Mouse (Mus musculus): ENCODE data around the gene Foxa2. TPM values are rescaled to one million over a fixed set of nuclear protein-coding genes. Genes with fewer than 3 reads are reported as not detected.

Gene Foxa2
- polyA plus RNA-seq, 1 experiment from 2014 or later = 0.75 TPM

DNA sequence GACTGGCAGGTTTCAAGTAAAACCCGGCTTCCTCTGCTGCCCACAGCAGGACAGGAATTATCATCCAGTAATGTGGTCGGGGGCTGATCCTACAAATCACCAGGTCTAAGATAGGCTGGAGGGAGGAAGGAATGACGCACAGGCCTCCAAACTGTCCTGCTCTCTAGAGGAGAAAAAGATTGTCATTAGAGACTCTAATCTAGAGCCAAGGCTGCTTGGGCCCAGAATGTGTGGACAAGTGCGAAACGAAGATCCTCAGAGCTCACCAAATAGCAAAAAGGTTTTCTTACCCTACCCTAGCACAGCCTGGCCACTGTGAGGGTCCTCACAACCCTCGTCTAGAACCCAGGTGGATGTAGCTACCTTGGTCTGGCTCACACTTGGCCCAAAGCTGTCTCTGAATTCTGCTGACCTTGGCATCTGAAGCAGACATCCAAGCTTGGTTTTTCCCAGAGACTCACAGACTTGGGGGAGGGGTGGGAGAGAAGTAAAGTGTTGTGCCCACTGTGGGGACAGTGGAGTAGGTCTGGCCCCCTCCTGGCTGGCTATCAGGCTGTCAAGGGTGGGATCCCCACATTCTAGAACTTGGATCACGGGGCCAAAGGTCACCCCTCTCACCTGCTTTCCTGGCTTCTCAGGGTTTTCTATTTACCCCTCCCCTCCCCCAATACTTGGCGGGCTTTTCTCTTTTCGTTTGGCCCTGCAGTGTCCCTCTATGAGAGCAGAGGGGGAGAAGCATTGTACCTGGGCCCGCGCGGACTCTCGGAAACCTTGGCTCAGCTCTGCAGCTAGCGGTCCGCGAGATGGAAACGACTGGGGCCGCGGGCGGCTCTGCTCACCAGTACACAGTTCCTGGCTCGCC lies 16.8 kb downstream of the Foxa2 start:
- Histone ChIP-seq H3K9ac (ENCODE audit: low read depth, low read length) (no peak overlapping the region), H3K4me1 (ENCODE audit: control insufficient read depth, insufficient read depth, low read depth, low read length) (no peaks in the 10 kb centered on the region), H3K27me3 (replicated peaks; ENCODE audit: control insufficient read depth, insufficient read depth, low read length) (peaks cover 75% of the 10 kb centered on the region), H3K4me2 (ENCODE audit: low read length) (no peak overlapping the region), H3K9me3 (ENCODE audit: control insufficient read depth, low read length) (no peaks in the 10 kb centered on the region), H3K36me3 (ENCODE audit: control insufficient read depth, insufficient read depth, low read length) (no peaks in the 10 kb centered on the region), H3K27ac (ENCODE audit: low read depth, low read length) (no peak overlapping the region), H3K4me3 (ENCODE audit: low read length) (no peak overlapping the region)
- peak; percentile 52; the same call in 1 of the 2 replicates for ATAC-seq
- WGBS = under 1% methylated on average over 21 of the region's 21 CpGs

DNA sequence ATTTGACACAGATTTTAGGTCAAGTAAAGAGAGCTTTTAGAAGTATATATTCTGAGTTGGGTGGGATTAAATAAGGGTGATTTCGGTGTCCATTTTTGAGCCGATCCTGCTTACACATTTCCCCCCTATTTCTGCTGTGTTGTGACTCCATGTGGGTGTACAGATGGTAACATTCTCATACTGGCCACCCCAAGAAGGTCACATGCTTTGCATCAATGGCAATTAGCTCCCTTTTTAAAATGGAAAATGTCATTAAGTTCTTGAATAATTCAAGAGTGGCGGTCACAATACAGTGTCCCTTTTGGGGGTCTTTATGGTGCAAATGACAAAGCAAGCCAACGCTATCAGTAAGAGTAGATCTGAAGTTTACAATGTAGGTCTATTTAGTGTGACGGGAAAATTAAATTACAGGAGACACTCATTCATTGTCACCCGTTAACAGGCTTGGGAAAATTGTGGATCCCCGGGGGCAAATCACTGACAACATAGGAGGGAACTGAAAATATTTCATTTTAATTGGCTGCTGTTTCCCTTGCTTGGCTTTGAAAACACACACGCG lies 17.6 kb downstream of the Foxa2 start:
- no peak overlapping the region for H3K4me3 ChIP-seq (ENCODE audit: low read length)
- 12% methylated on average over 9 of the region's 9 CpGs for WGBS
- ATAC-seq = no peak
- no peaks in the 10 kb centered on the region for H3K4me1 ChIP-seq (ENCODE audit: control insufficient read depth, insufficient read depth, low read depth, low read length)
- H3K27me3 ChIP-seq (replicated peaks; ENCODE audit: control insufficient read depth, insufficient read depth, low read length) = peaks cover 74% of the 10 kb centered on the region
- H3K36me3 ChIP-seq (ENCODE audit: control insufficient read depth, insufficient read depth, low read length) = no peaks in the 10 kb centered on the region
- no peak overlapping the region for H3K27ac ChIP-seq (ENCODE audit: low read depth, low read length)
- H3K9me3 ChIP-seq (ENCODE audit: control insufficient read depth, low read length) = no peaks in the 10 kb centered on the region
- no peak overlapping the region for H3K9ac ChIP-seq (ENCODE audit: low read depth, low read length)
- no peak overlapping the region for H3K4me2 ChIP-seq (ENCODE audit: low read length)

DNA sequence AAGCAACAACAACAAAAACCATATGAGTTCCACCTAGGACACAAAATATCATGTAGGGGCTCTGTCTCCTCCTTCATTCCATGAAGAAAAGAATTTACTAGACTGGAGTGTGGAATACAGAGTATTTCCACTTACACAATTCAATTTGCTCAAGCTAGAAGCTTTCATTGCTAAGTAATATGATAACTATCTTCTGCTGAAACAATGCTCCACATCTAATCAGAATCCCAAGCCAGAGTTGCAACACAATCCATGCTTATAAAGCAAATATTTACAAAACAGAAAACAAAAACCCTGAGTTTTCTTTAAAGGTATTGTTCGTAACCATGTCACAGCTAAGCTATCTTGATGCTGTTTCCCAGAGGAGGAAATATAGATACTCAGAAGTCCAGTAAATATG lies 20.4 kb downstream of the Foxa2 start:
- H3K27ac ChIP-seq (ENCODE audit: low read depth, low read length) = no peak overlapping the region
- H3K9me3 ChIP-seq (ENCODE audit: control insufficient read depth, low read length) = no peaks in the 10 kb centered on the region
- H3K4me2 ChIP-seq (ENCODE audit: low read length) = no peak overlapping the region
- no peak overlapping the region for H3K9ac ChIP-seq (ENCODE audit: low read depth, low read length)
- H3K36me3 ChIP-seq (ENCODE audit: control insufficient read depth, insufficient read depth, low read length) = no peaks in the 10 kb centered on the region
- 89% methylated on average over 1 of the region's 1 CpGs for whole genome bisulfite sequencing
- H3K27me3 ChIP-seq (replicated peaks; ENCODE audit: control insufficient read depth, insufficient read depth, low read length) = peaks cover 74% of the 10 kb centered on the region
- no peak overlapping the region for H3K4me3 ChIP-seq (ENCODE audit: low read length)
- ATAC-seq = no peak
- no peaks in the 10 kb centered on the region for H3K4me1 ChIP-seq (ENCODE audit: control insufficient read depth, insufficient read depth, low read depth, low read length)

DNA sequence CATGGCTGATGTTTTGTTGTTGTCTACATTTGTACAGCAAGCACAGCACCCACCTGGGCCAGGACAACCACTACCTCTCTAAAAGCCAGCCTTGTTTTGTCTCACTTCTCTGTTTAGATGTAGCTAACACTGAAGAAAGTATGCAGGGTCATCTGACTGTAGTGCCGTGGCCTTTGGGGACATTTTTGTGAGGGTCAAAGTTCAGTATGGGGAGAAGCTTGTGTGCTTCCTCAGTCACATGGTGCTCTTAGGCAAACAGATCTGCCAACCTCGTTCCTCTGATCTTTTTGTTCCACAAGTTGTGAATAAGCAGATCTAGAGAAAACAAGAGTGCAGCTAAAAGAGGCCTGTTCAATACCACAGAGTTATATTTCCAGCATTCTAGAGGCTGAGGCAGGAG lies 21.3 kb downstream of the Foxa2 start:
- Histone ChIP-seq H3K4me1 (ENCODE audit: control insufficient read depth, insufficient read depth, low read depth, low read length) (no peaks in the 10 kb centered on the region), H3K9ac (ENCODE audit: low read depth, low read length) (no peak overlapping the region), H3K4me3 (ENCODE audit: low read length) (no peak overlapping the region), H3K27ac (ENCODE audit: low read depth, low read length) (no peak overlapping the region), H3K27me3 (replicated peaks; ENCODE audit: control insufficient read depth, insufficient read depth, low read length) (peaks cover 78% of the 10 kb centered on the region), H3K4me2 (ENCODE audit: low read length) (no peak overlapping the region), H3K36me3 (ENCODE audit: control insufficient read depth, insufficient read depth, low read length) (no peaks in the 10 kb centered on the region), H3K9me3 (ENCODE audit: control insufficient read depth, low read length) (no peaks in the 10 kb centered on the region)
- ATAC-seq = no peak
- WGBS = 33% methylated on average over 2 of the region's 2 CpGs

DNA sequence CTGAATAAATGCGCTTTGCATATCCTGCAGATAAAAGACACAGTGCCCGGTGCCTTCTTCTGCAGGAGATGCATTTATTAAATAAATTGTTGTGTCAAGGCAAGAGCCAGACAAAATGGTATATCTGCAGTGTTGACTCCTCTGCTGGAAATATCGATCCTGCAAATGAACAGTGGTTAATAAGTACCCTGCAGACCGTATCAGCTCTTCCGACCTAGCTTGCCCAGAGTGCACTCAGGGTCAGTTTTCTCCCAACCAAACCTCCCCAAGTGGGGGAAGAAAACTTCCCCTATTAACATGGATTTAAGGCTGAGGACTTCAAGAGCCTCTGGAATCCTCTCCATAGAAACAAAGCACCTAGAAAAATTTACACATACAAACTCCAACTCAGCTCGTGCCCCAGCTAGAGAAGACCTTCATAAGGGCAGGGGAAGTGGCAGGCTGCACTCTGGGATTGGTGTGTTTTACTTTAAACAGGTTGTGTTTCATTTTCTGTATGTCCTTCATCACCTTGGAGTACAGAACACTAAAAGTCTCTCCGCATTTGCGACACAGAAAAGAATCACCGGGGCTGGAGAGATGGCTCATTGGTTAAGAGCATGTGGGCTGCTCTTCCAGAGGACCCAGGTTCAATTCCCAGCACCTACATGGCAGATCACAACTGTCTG lies 22.4 kb downstream of the Foxa2 start:
- H3K9ac ChIP-seq (ENCODE audit: low read depth, low read length) = no peak overlapping the region
- H3K36me3 ChIP-seq (ENCODE audit: control insufficient read depth, insufficient read depth, low read length) = no peaks in the 10 kb centered on the region
- no peak overlapping the region for H3K4me3 ChIP-seq (ENCODE audit: low read length)
- H3K27ac ChIP-seq (ENCODE audit: low read depth, low read length) = no peak overlapping the region
- 63% methylated on average over 9 of the region's 9 CpGs for WGBS
- H3K4me2 ChIP-seq (ENCODE audit: low read length) = no peak overlapping the region
- ATAC-seq = no peak
- H3K9me3 ChIP-seq (ENCODE audit: control insufficient read depth, low read length) = no peaks in the 10 kb centered on the region
- peaks cover 77% of the 10 kb centered on the region for H3K27me3 ChIP-seq (replicated peaks; ENCODE audit: control insufficient read depth, insufficient read depth, low read length)
- H3K4me1 ChIP-seq (ENCODE audit: control insufficient read depth, insufficient read depth, low read depth, low read length) = no peaks in the 10 kb centered on the region

DNA sequence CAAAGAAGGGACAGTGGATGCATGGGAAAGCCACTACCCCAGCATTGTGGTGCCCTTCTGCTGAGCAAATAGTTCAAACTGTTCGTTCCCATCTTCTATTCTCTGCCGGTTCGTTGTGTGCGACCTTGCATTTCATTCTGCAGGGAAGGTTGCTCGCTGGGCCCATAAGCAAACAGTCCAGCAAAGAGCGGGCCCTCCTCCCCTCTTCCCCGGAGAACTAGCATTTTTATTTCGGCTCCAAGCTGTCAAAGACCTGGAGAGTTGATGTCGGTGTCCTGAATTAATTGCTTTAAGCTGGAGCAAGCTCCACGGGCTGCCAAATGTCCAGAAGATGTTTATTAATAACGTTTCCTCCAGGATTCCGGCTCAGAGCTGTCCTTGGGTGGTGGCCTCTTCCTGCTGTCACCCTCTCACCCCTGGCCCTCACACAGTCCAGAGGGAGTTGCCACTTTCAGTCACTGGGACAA lies 23.4 kb downstream of the Foxa2 start:
- Histone ChIP-seq H3K27me3 (replicated peaks; ENCODE audit: control insufficient read depth, insufficient read depth, low read length) (peaks cover 77% of the 10 kb centered on the region), H3K27ac (ENCODE audit: low read depth, low read length) (no peak overlapping the region), H3K9ac (ENCODE audit: low read depth, low read length) (no peak overlapping the region), H3K4me3 (ENCODE audit: low read length) (no peak overlapping the region), H3K36me3 (ENCODE audit: control insufficient read depth, insufficient read depth, low read length) (no peaks in the 10 kb centered on the region), H3K4me1 (ENCODE audit: control insufficient read depth, insufficient read depth, low read depth, low read length) (no peaks in the 10 kb centered on the region), H3K9me3 (ENCODE audit: control insufficient read depth, low read length) (no peaks in the 10 kb centered on the region), H3K4me2 (ENCODE audit: low read length) (no peak overlapping the region)
- no peak; the same call in 1 of the 2 replicates for ATAC-seq
- 3% methylated on average over 12 of the region's 12 CpGs for WGBS

DNA sequence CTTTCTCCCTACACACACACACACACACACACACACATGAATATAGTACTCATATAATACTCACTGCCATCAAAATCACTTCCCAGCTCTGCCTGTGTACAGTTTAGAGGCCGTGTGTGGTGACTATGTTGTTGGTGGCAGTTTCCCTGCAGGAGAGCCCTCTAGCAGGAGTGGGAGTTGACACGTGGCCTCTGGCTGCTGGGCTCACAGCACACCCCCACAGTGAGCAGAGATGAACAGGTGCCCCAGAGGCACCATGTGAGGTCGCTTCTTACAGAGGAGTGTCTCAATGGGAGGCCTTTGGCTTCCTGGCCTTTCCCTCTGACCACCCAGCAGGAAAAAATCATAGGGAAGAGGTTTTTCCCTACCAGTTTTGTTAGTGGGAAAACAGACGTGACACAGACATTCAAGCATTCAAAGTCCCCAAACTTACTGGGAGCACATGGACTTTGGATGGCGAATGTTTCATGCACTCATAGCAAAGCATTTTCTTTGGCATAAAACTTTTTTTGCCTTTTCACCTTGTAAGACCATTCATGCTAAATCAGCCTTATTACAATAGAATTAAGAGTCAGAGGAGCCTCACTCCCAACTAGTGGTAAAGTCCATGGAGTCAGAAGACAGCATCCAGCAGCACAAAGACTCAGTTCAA lies 24.7 kb downstream of the Foxa2 start:
- H3K4me1 ChIP-seq (ENCODE audit: control insufficient read depth, insufficient read depth, low read depth, low read length) = no peaks in the 10 kb centered on the region
- no peak overlapping the region for H3K9ac ChIP-seq (ENCODE audit: low read depth, low read length)
- H3K4me3 ChIP-seq (ENCODE audit: low read length) = no peak overlapping the region
- no peak for ATAC-seq
- H3K36me3 ChIP-seq (ENCODE audit: control insufficient read depth, insufficient read depth, low read length) = no peaks in the 10 kb centered on the region
- H3K27ac ChIP-seq (ENCODE audit: low read depth, low read length) = no peak overlapping the region
- H3K4me2 ChIP-seq (ENCODE audit: low read length) = no peak overlapping the region
- 18% methylated on average over 5 of the region's 5 CpGs for WGBS
- H3K9me3 ChIP-seq (ENCODE audit: control insufficient read depth, low read length) = no peaks in the 10 kb centered on the region
- H3K27me3 ChIP-seq (replicated peaks; ENCODE audit: control insufficient read depth, insufficient read depth, low read length) = peaks cover 69% of the 10 kb centered on the region

DNA sequence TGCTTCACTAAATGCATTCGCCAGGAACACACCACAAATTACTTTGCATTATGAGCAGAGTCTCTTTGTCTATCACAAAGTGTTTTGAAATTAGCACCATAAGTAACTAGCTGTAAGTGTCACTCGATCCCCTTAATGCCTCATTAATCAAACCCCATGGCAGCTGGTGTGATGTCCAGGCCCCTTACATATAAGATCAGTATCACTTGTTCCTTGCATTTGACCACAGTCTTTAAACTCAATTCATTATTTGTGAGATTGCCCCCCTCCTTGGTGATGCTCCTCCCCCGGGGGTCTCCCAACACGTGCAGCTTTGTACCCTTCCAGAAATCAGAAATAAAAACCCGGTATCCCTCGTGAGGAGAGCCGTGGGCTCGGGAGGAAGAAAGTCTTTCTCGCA lies 25.8 kb downstream of the Foxa2 start:
- Histone ChIP-seq H3K9ac (ENCODE audit: low read depth, low read length) (no peak overlapping the region), H3K4me3 (ENCODE audit: low read length) (no peak overlapping the region), H3K9me3 (ENCODE audit: control insufficient read depth, low read length) (no peaks in the 10 kb centered on the region), H3K36me3 (ENCODE audit: control insufficient read depth, insufficient read depth, low read length) (no peaks in the 10 kb centered on the region), H3K27me3 (replicated peaks; ENCODE audit: control insufficient read depth, insufficient read depth, low read length) (peaks cover 60% of the 10 kb centered on the region), H3K27ac (ENCODE audit: low read depth, low read length) (no peak overlapping the region), H3K4me2 (ENCODE audit: low read length) (no peak overlapping the region), H3K4me1 (ENCODE audit: control insufficient read depth, insufficient read depth, low read depth, low read length) (no peaks in the 10 kb centered on the region)
- ATAC-seq = no peak
- WGBS = 13% methylated on average over 9 of the region's 9 CpGs

DNA sequence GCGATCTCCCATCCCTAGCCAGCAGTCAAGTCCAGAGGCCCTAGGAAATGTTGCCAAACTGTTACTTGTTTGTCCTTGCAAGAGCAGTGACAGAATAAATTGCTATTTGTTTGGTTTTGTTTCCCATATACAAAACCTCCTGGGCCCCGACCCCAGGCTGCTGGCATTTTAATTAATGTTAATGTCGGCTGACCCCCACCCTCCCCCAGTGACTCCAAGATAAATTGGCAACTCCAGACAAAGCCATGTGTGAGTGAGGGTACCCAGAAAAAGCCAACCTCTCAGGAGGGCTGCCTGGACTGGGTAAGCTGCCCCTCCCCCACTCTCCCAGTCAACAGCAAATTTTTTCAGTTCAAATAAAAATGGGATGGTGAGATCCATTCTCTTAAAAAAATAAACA lies 26.6 kb downstream of the Foxa2 start:
- no peaks in the 10 kb centered on the region for H3K9me3 ChIP-seq (ENCODE audit: control insufficient read depth, low read length)
- no peaks in the 10 kb centered on the region for H3K36me3 ChIP-seq (ENCODE audit: control insufficient read depth, insufficient read depth, low read length)
- H3K4me3 ChIP-seq (ENCODE audit: low read length) = no peak overlapping the region
- H3K4me2 ChIP-seq (ENCODE audit: low read length) = no peak overlapping the region
- no peak overlapping the region for H3K27ac ChIP-seq (ENCODE audit: low read depth, low read length)
- no peak overlapping the region for H3K9ac ChIP-seq (ENCODE audit: low read depth, low read length)
- peaks cover 56% of the 10 kb centered on the region for H3K27me3 ChIP-seq (replicated peaks; ENCODE audit: control insufficient read depth, insufficient read depth, low read length)
- no peaks in the 10 kb centered on the region for H3K4me1 ChIP-seq (ENCODE audit: control insufficient read depth, insufficient read depth, low read depth, low read length)
- ATAC-seq = no peak
- WGBS = 9% methylated on average over 3 of the region's 3 CpGs

All from hindbrain, embryonic 16.5 days (tissue).